Mouse (Mus musculus) spleen, adult 2 months (tissue): ENCODE results near the gene Pkd1.

Experiments used
- CTCF ChIP-seq: fragments of 200-500 bp; IDR thresholded peaks from 2 replicates; pipeline ENCODE4 v1.5.1; 2011; ENCODE audit warnings: mild to moderate bottlenecking, inconsistent platforms; ENCODE audit not compliant: insufficient read depth, insufficient read length, insufficient replicate concordance; ENCODE audit errors: extremely low read depth
- POLR2A ChIP-seq: fragments of 200-500 bp; IDR thresholded peaks from 2 replicates; pipeline ENCODE4 v1.6.1; 2011; ENCODE audit warnings: low read depth, low read length, inconsistent platforms

- no peak for TF ChIP-seq CTCF
- no peak for TF ChIP-seq POLR2A
These were observed 83.3 kb downstream of the Pkd1 start for GRCm38 (mm10) chr17:24632813-24633449.
